ENCODE assay signal across 28 mouse cellular contexts in genomic region chr6:101287077-101287476, GRCm38 (mm10).
DNase-seq lines count a peak whose midpoint lies in the region; ATAC-seq lines count a peak whose summit lies in the region.
"Had no signal": no experiment of that assay in that cellular context is flagged by ENCODE, and none has a peak within 500 bp of the region (broad histone marks: within the 10 kb centered on the region; RNA-seq: fewer than 3 reads in every experiment).

No protein-coding gene starts in this region.

- H3K4me3 ChIP-seq in intestine, embryonic 16.5 days (ENCODE audit: low read length), result no peak overlapping the region
- H3K4me3 ChIP-seq in intestine, embryonic 15.5 days (replicated peaks), result no peak overlapping the region
- H3K4me3 ChIP-seq in kidney, embryonic 16.5 days (ENCODE audit: low read length), result no peak overlapping the region
- H3K4me3 ChIP-seq: embryonic facial prominence, embryonic 12.5 days; embryonic facial prominence, embryonic 15.5 days; gastrocnemius, adult 2 months; heart, embryonic 12.5 days; heart, embryonic 15.5 days had no signal

- H3K9ac ChIP-seq in intestine, embryonic 16.5 days (ENCODE audit: low read depth, low read length), result no peak overlapping the region
- H3K9ac ChIP-seq in intestine, embryonic 15.5 days, result no peak overlapping the region
- no peak overlapping the region for H3K9ac ChIP-seq in kidney, embryonic 16.5 days (replicated peaks; ENCODE audit: low read length)
- H3K9ac ChIP-seq: embryonic facial prominence, embryonic 12.5 days; embryonic facial prominence, embryonic 15.5 days; forebrain, postnatal 0 days; heart, embryonic 12.5 days; heart, embryonic 15.5 days; hindbrain, embryonic 14.5 days had no signal

- 77% methylated on average over 2 of the region's 2 CpGs for WGBS in intestine, embryonic 16.5 days
- WGBS in intestine, embryonic 15.5 days, result 83% methylated on average over 2 of the region's 2 CpGs
- 82% methylated on average over 2 of the region's 2 CpGs for whole genome bisulfite sequencing in kidney, embryonic 16.5 days

- no peak overlapping the region for H3K27ac ChIP-seq in intestine, embryonic 16.5 days (ENCODE audit: low read length)
- H3K27ac ChIP-seq in intestine, embryonic 15.5 days, result no peak overlapping the region
- no peak overlapping the region for H3K27ac ChIP-seq in kidney, embryonic 16.5 days (ENCODE audit: low read length)
- H3K27ac ChIP-seq: embryonic facial prominence, embryonic 12.5 days; embryonic facial prominence, embryonic 15.5 days; gastrocnemius, adult 2 months; heart, embryonic 15.5 days; hindbrain, embryonic 14.5 days; hindbrain, postnatal 0 days had no signal

- H3K9me3 ChIP-seq in intestine, embryonic 16.5 days (ENCODE audit: control insufficient read depth, low read length), result no peaks in the 10 kb centered on the region
- no peaks in the 10 kb centered on the region for H3K9me3 ChIP-seq in intestine, embryonic 15.5 days
- H3K9me3 ChIP-seq in kidney, embryonic 16.5 days (ENCODE audit: low read length), result no peaks in the 10 kb centered on the region
- H3K9me3 ChIP-seq: embryonic facial prominence, embryonic 12.5 days; embryonic facial prominence, embryonic 15.5 days; heart, embryonic 12.5 days; heart, embryonic 15.5 days had no signal

- no peak for DNase-seq in layer of hippocampus, postnatal 14 days (ENCODE audit: low spot score in 2 of 2)
- no peak for DNase-seq in kidney, adult 18-20 months
- DNase-seq: adrenal gland, postnatal 10 days; adrenal gland, postnatal 36 days; B cell, adult 2 months; cerebellum, adult 18-20 months; cerebellum, adult 9-10 months; cerebellum, postnatal 14 days; forebrain, postnatal 0 days; gastrocnemius, adult 2 months; gastrocnemius, postnatal 25 days; heart, postnatal 10 days; heart, postnatal 36 days had no signal

- no peaks in the 10 kb centered on the region for H3K36me3 ChIP-seq in intestine, embryonic 16.5 days (ENCODE audit: control insufficient read depth, insufficient read depth, low read length)
- no peaks in the 10 kb centered on the region for H3K36me3 ChIP-seq in intestine, embryonic 15.5 days
- H3K36me3 ChIP-seq in kidney, embryonic 16.5 days (ENCODE audit: insufficient read depth, low read length), result no peaks in the 10 kb centered on the region
- H3K36me3 ChIP-seq: embryonic facial prominence, embryonic 12.5 days; embryonic facial prominence, embryonic 15.5 days; G1E; heart, embryonic 12.5 days; heart, embryonic 15.5 days had no signal

- no peak overlapping the region for H3K4me2 ChIP-seq in intestine, embryonic 16.5 days (ENCODE audit: low read depth, low read length)
- H3K4me2 ChIP-seq in intestine, embryonic 15.5 days (replicated peaks), result no peak overlapping the region
- no peak overlapping the region for H3K4me2 ChIP-seq in kidney, embryonic 16.5 days (replicated peaks; ENCODE audit: low read depth, low read length)
- H3K4me2 ChIP-seq: embryonic facial prominence, embryonic 12.5 days; embryonic facial prominence, embryonic 15.5 days; heart, embryonic 12.5 days; heart, embryonic 15.5 days; hindbrain, embryonic 14.5 days had no signal

- peak; percentile 37 for ATAC-seq in intestine, embryonic 16.5 days
- no peak for ATAC-seq in intestine, embryonic 15.5 days
- ATAC-seq in common myeloid progenitor, adult 5-6 weeks (replicated peaks; ENCODE audit: low read depth, poor library complexity, severe bottlenecking), result peak; percentile 77
- peak; percentile 71 for ATAC-seq in megakaryocyte progenitor cell, adult 5-6 weeks (replicated peaks; ENCODE audit: poor library complexity)
- ATAC-seq in kidney, embryonic 16.5 days (ENCODE audit: low FRiP score, low TSS enrichment), result no peak
- ATAC-seq: forebrain, embryonic 14.5 days; forebrain, postnatal 0 days; hindbrain, postnatal 0 days; inflammation-experienced regulatory T-cells, adult 6 months had no signal

- H3K27me3 ChIP-seq in intestine, embryonic 16.5 days (replicated peaks; ENCODE audit: control insufficient read depth, insufficient read depth, low read length), result no peaks in the 10 kb centered on the region
- H3K27me3 ChIP-seq in intestine, embryonic 15.5 days (replicated peaks), result no peaks in the 10 kb centered on the region
- H3K27me3 ChIP-seq in kidney, embryonic 16.5 days (ENCODE audit: insufficient read depth, low read length), result no peaks in the 10 kb centered on the region
- H3K27me3 ChIP-seq: CH12.LX; embryonic facial prominence, embryonic 12.5 days; embryonic facial prominence, embryonic 15.5 days; heart, embryonic 12.5 days; heart, embryonic 15.5 days had no signal

- H3K4me1 ChIP-seq in intestine, embryonic 16.5 days (ENCODE audit: control insufficient read depth, insufficient read depth, low read length), result peaks cover 10% of the 10 kb centered on the region; the same call in 1 of the 2 replicates
- peaks cover 33% of the 10 kb centered on the region for H3K4me1 ChIP-seq in intestine, embryonic 15.5 days (replicated peaks)
- peaks cover 35% of the 10 kb centered on the region for H3K4me1 ChIP-seq in kidney, embryonic 16.5 days (ENCODE audit: insufficient read depth, low read length)

Comparison
In these comparisons a context has a peak if more than half of its experiments do, and no peak if none do; other contexts are left out.
1. ATAC-seq: peak in intestine, embryonic 16.5 days (single experiment), common myeloid progenitor, adult 5-6 weeks (single experiment) and megakaryocyte progenitor cell, adult 5-6 weeks (single experiment); none in intestine, embryonic 15.5 days (single experiment) and kidney, embryonic 16.5 days (single experiment).